Mouse (Mus musculus) erythroblast, embryonic 14.5 days (primary cell): Measurements from ENCODE around the gene Slc6a13.

Source experiments
- GATA1 ChIP-seq: IDR thresholded peaks from 2 replicates; pipeline ENCODE4 v1.6.1; 2012; ENCODE audit warnings: low read length, inconsistent platforms, mixed read lengths
- TAL1 ChIP-seq: IDR thresholded peaks from 3 replicates; pipeline ENCODE4 v1.6.1; 2012; ENCODE audit warnings: low read length, inconsistent platforms, mixed read lengths

GRCm38 (mm10) chr6:121335841-121336240, 35.8 kb downstream of the Slc6a13 start:
- no peak for TF ChIP-seq TAL1
- TF ChIP-seq GATA1: no peak
